Mouse (Mus musculus) cerebellum, adult 2 months (tissue): ENCODE results near the gene Trpv1. TPM values are rescaled to one million over a fixed set of nuclear protein-coding genes. Genes with fewer than 3 reads are reported as not detected.

Experiments used
- DNase-seq, 2 experiments: peaks; one replicate each; pipeline ENCODE4 v3.0.0; 2021
- H3K27ac ChIP-seq: fragments of 200-500 bp; 2 replicates; pipeline ENCODE4 v1.5.1; 2012; ENCODE audit warnings: low read length, control low read depth, inconsistent platforms; ENCODE audit not compliant: insufficient read depth
- H3K27me3 ChIP-seq: fragments of 200-500 bp; 2 replicates; pipeline ENCODE4 v1.6.1; 2012; ENCODE audit warnings: inconsistent platforms, mild to moderate bottlenecking, low read length, moderate library complexity; ENCODE audit not compliant: control insufficient read depth, insufficient read depth
- H3K4me1 ChIP-seq: fragments of 200-500 bp; 2 replicates; pipeline ENCODE4 v1.6.1; 2011; ENCODE audit warnings: low read length; ENCODE audit not compliant: control insufficient read depth, insufficient read depth
- H3K4me3 ChIP-seq: fragments of 200-500 bp; replicated peaks from 2 replicates; pipeline ENCODE3; 2011; ENCODE audit warnings: mild to moderate bottlenecking, low read depth, low read length, control low read depth; ENCODE audit not compliant: insufficient read depth
- CTCF ChIP-seq: fragments of 200-500 bp; IDR thresholded peaks from 2 replicates; pipeline ENCODE4 v1.5.1; 2011; ENCODE audit warnings: low read depth, mild to moderate bottlenecking, control low read depth, low read length, moderate library complexity, borderline replicate concordance; ENCODE audit not compliant: insufficient read depth
- POLR2A ChIP-seq: fragments of 200-500 bp; IDR thresholded peaks from 2 replicates; pipeline ENCODE4 v1.6.1; 2011; ENCODE audit warnings: low read length, control low read depth, borderline replicate concordance; ENCODE audit not compliant: insufficient read depth
- WGBS: fragments of 180-500 bp; shearing (Covaris S2); methylation state at CpG from one replicate; pipeline ENCODE4 v1.1.7; 2018; 5-methylcytosine and 5-hydroxymethylcytosine counted together
- polyA plus RNA-seq: library from polyadenylated mRNA; depleted of rRNA; stranded (reverse); fragments of >200 nt; gene quantifications from 2 replicates; pipeline ENCODE4 v1.2.3, GENCODE M21; 2012

Trpv1 gene
- polyA plus RNA-seq, 1 experiment: 0.33 TPM

DNA sequence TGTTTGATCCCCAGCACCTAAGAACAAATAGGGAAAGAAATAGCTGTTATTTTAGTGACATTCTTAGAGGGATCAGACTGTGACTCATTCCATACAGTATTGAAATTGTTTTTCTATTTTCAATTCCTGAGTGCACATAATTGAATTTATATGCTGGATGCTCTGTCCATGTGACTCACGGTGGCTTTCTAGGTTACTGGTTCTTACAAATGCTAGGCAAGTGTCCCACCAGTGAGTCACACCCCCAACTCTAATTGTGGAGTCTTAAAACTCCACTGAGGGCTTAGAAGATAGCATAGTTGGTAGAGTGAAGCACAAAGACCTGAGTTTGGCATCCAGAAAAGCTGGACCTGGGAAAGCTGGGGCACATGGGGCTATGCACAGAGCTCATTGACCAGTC lies 13.4 kb upstream of the Trpv1 start:
- DNase-seq: no peak
- WGBS: 84% methylated on average over 1 of the region's 1 CpGs
- Histone ChIP-seq H3K27ac (no peak overlapping the region), H3K27me3 (no peaks in the 10 kb centered on the region), H3K4me1 (no peaks in the 10 kb centered on the region), H3K4me3 (no peak overlapping the region)
- TF ChIP-seq POLR2A: no peak
- TF ChIP-seq CTCF: no peak

DNA sequence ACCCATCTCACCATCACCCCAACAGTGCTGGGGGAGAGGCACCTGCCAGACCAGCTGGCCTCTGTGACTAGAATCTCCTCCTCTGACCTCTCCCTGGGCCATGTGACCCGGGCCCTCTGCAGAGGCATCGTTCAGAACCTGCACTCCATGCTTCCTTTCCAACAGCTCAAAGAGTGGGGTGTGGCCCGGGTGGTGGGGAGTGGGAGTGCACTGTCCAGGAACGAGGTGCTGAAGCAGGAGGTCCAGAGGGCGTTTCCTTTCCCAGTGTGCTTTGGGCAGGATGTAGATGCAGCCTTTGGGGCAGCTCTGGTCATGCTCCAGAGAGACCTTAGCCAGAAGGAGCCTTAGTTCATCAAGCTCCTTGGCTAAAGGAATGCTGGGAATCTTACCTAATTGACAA lies 11.2 kb upstream of the Trpv1 start:
- 46% methylated on average over 5 of the region's 5 CpGs for WGBS
- no peak overlapping the region for H3K4me3 ChIP-seq
- TF ChIP-seq CTCF (no peak), POLR2A (no peak)

GRCm38 (mm10) chr11:73223966-73224365 lies 10.1 kb upstream of the Trpv1 start:
- peak in 1 of 2 experiments; percentile 4 for DNase-seq
- H3K4me3 ChIP-seq: no peak overlapping the region
- H3K27ac ChIP-seq: no peak overlapping the region
- no peaks in the 10 kb centered on the region for H3K27me3 ChIP-seq
- no peaks in the 10 kb centered on the region for H3K4me1 ChIP-seq
- WGBS: 77% methylated on average over 2 of the region's 2 CpGs
- TF ChIP-seq POLR2A (no peak), CTCF (peak; percentile 34)

More for the DNA sequence above, 11.2 kb upstream of the Trpv1 start:
- Histone ChIP-seq H3K27me3 (no peaks in the 10 kb centered on the region), H3K27ac (no peak overlapping the region), H3K4me1 (no peaks in the 10 kb centered on the region)
- no peak for DNase-seq

DNA sequence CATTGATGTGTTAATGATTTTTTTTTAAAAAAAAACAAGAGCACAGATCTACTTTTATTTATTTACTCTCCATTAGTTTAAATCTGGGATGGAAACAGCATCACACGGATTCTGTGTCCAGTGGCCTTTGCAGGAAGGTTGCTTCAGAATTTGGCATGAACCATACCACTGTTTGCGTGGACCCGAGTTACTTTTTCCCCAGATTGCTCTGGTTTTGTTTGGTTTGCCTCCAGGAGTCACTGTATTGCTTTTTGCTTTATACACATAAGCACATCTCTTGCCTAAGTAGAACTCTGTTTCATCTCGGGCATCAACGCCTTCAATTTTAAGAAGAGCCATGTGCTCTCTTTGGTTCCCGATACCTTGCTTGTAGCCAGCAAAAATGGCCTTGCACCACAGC lies 8.2 kb upstream of the Trpv1 start:
- Histone ChIP-seq H3K4me3 (no peak overlapping the region), H3K27ac (no peak overlapping the region), H3K27me3 (no peaks in the 10 kb centered on the region), H3K4me1 (no peaks in the 10 kb centered on the region)
- WGBS: 92% methylated on average over 6 of the region's 6 CpGs
- TF ChIP-seq POLR2A: no peak
- TF ChIP-seq CTCF: no peak
- no peak for DNase-seq

- no peaks in the 10 kb centered on the region for H3K27me3 ChIP-seq
- WGBS: 82% methylated on average over 5 of the region's 5 CpGs
- TF ChIP-seq CTCF: no peak
- no peak for TF ChIP-seq POLR2A
- H3K27ac ChIP-seq: no peak overlapping the region
- no peak for DNase-seq
- H3K4me3 ChIP-seq: no peak overlapping the region
- no peaks in the 10 kb centered on the region for H3K4me1 ChIP-seq
These were observed 5.2 kb upstream of the Trpv1 start for GRCm38 (mm10) chr11:73228881-73229280.

GRCm38 (mm10) chr11:73230081-73230480 lies 4.0 kb upstream of the Trpv1 start:
- WGBS: 79% methylated on average over 5 of the region's 5 CpGs
- Histone ChIP-seq H3K4me1 (no peaks in the 10 kb centered on the region), H3K27me3 (no peaks in the 10 kb centered on the region), H3K27ac (no peak overlapping the region), H3K4me3 (no peak overlapping the region)
- no peak for DNase-seq
- TF ChIP-seq CTCF: no peak

DNA sequence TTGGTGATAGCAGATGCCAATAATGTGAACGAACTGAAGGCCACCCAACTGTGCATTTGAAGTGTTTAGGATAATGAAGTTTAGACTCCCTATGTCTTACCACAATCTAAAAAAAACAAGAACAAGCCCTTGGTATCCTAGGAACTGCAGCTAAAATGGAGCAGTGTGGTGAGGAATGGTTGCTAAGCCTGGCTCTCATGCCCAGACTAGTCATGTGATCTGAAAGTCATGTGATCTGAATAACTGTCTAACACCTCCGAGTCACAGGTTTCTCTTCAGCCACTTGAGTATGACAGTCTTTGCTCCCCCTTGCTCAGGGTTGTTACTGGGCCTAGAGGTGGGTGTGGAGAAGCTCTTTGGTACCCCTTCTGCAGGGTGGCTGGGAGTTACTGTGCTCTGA lies 1.6 kb upstream of the Trpv1 start:
- no peak overlapping the region for H3K4me3 ChIP-seq
- no peak overlapping the region for H3K27ac ChIP-seq
- H3K4me1 ChIP-seq: no peaks in the 10 kb centered on the region
- no peak for DNase-seq
- TF ChIP-seq POLR2A (no peak), CTCF (no peak)
- H3K27me3 ChIP-seq: no peaks in the 10 kb centered on the region
- WGBS: 34% methylated on average over 2 of the region's 2 CpGs

DNA sequence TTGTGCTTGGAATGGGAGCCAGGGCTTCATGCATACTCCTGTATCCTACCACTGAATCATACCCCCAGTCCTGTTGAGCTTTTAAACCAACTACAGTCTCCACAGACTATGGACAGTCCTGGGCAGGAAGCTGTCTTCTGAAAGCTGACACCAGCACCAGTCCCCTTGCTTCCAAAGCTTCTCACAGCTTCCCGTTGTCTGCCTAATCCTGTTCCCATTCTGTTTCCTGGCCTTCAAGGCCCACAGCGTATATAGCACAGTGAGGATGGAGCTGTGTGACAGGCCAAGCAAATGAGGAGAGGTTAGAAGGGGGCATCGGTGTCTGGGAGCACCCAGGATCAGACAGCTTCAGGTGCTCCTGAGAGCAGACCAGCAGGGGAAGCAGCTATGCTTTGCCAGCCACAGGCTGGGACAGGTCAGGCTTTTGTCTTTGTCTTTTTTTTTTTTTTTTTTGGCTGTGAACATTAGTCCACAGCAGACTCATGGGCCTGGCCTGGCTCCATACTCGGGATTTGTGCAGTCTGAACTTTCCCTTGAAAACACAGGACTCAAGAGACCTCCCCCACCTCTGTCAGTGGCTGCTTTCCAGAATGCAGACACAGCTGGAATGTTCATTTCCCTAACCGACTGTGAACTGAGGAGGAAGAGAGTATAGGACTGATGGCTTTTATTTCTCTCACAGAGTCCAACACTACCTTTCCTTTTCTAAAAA lies 2.1 kb downstream of the Trpv1 start:
- whole genome bisulfite sequencing: 27% methylated on average over 5 of the region's 5 CpGs
- no peak for DNase-seq
- H3K4me1 ChIP-seq: no peaks in the 10 kb centered on the region
- no peaks in the 10 kb centered on the region for H3K27me3 ChIP-seq
- H3K27ac ChIP-seq: no peak overlapping the region
- TF ChIP-seq POLR2A: no peak
- TF ChIP-seq CTCF: no peak
- H3K4me3 ChIP-seq: no peak overlapping the region

DNA sequence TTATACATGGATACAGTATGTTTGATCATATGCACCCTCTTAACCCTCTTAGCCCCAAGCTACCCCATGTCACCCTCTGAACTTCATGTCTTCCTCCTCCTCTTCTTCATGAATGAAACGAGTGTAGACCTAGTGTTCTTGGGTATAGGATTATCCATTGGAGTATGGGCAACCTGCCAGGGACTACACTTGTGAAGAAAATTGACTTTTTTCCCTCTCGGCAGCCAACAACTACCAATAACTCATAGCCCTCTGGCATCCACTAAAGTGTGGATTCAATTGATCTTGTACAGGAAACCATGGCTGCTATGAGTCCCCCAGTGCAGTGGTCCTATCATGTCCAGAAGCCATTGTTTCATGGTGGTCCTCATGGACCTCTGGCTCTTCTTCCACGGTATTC lies 2.6 kb downstream of the Trpv1 start:
- WGBS: 55% methylated on average over 3 of the region's 3 CpGs
- H3K27ac ChIP-seq: no peak overlapping the region
- no peak for DNase-seq
- TF ChIP-seq POLR2A (no peak), CTCF (no peak)
- no peaks in the 10 kb centered on the region for H3K4me1 ChIP-seq
- H3K4me3 ChIP-seq: no peak overlapping the region
- H3K27me3 ChIP-seq: no peaks in the 10 kb centered on the region
